Mouse (Mus musculus): ENCODE measurements around the gene Spsb4. TPM values are rescaled to one million over a fixed set of nuclear protein-coding genes. Genes with fewer than 3 reads are reported as not detected.
A peak's percentile ranks its signal among the peaks of the same experiment; 100 is the strongest.

Gene Spsb4
- total and polyA plus RNA-seq, 2 experiments from 2014 or later = 31.8 to 36.4 TPM

- Histone ChIP-seq H3K27ac (ENCODE audit: low read depth) (peak overlapping the region; percentile 91), H3K9ac (replicated peaks; ENCODE audit: low read depth, low read length) (peak overlapping the region; percentile 73), H3K4me3 (ENCODE audit: low read depth, low read length) (peak overlapping the region; percentile 69), H3K4me2 (ENCODE audit: low read depth, low read length) (peak overlapping the region; percentile 87), H3K4me1 (ENCODE audit: control insufficient read depth, insufficient read depth) (peaks cover 20% of the 10 kb centered on the region), H3K36me3 (replicated peaks; ENCODE audit: control insufficient read depth, insufficient read depth, low read length) (no peaks in the 10 kb centered on the region), H3K9me3 (replicated peaks; ENCODE audit: control insufficient read depth, low read length) (no peaks in the 10 kb centered on the region), H3K27me3 (ENCODE audit: control insufficient read depth, insufficient read depth, low read length) (peaks cover 9% of the 10 kb centered on the region; the same call in 1 of the 2 replicates)
- whole genome bisulfite sequencing = under 1% methylated on average over 34 of the region's 34 CpGs
- 0 out of 2 replicates have a peak, but pooled peaks have one; percentile 6 for ATAC-seq (ENCODE audit: insufficient read depth, low read depth)
- TF ChIP-seq CTCF (IDR thresholded peaks at IDR 0.05; ENCODE audit: low read depth) (no peak), EP300 (IDR thresholded peaks at IDR 0.05; ENCODE audit: low read depth) (no peak)
- DNase-seq (ENCODE audit: low spot score) = no peak
Measured at GRCm38 (mm10) chr9:97017121-97017810, 1.4 kb downstream of the Spsb4 start.

DNA sequence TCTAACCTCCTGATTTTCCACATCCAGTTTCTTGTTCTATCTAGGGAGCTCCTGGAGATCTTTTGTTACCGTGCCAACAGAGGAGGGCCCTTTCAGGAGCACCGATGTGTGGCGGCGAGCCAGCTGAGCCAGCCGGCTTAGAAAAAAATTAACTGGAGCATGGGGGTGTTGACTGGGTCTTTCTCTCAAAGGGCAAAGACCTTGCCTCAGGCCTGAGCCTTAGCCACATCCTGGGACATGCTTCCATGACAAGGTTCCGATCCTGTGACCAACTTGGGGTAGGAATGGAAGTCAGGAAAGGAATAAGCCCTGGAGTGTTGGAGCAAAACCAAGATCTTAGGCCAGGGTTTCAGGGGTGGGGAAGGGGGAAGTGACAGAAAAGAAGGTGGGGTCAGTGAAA is 2.9 kb downstream of the Spsb4 start:
- Histone ChIP-seq H3K4me1 (ENCODE audit: control insufficient read depth, insufficient read depth) (peaks cover 20% of the 10 kb centered on the region), H3K4me3 (ENCODE audit: low read depth, low read length) (no peak overlapping the region), H3K9me3 (replicated peaks; ENCODE audit: control insufficient read depth, low read length) (no peaks in the 10 kb centered on the region), H3K27ac (ENCODE audit: low read depth) (peak overlapping the region; percentile 32; the same call in 1 of the 2 replicates), H3K27me3 (ENCODE audit: control insufficient read depth, insufficient read depth, low read length) (peaks cover 9% of the 10 kb centered on the region; the same call in 1 of the 2 replicates), H3K4me2 (ENCODE audit: low read depth, low read length) (no peak overlapping the region), H3K36me3 (replicated peaks; ENCODE audit: control insufficient read depth, insufficient read depth, low read length) (no peaks in the 10 kb centered on the region), H3K9ac (replicated peaks; ENCODE audit: low read depth, low read length) (no peak overlapping the region)
- TF ChIP-seq EP300 (IDR thresholded peaks at IDR 0.05; ENCODE audit: low read depth) (no peak), CTCF (IDR thresholded peaks at IDR 0.05; ENCODE audit: low read depth) (no peak)
- no peak for DNase-seq (ENCODE audit: low spot score)
- ATAC-seq (ENCODE audit: insufficient read depth, low read depth) = no peak
- 23% methylated on average over 6 of the region's 6 CpGs for WGBS

- DNase-seq (ENCODE audit: low spot score) (no peak), ATAC-seq (ENCODE audit: insufficient read depth, low read depth) (no peak)
- H3K4me1 ChIP-seq (ENCODE audit: control insufficient read depth, insufficient read depth) = peaks cover 25% of the 10 kb centered on the region
- no peaks in the 10 kb centered on the region for H3K36me3 ChIP-seq (replicated peaks; ENCODE audit: control insufficient read depth, insufficient read depth, low read length)
- H3K9me3 ChIP-seq (replicated peaks; ENCODE audit: control insufficient read depth, low read length) = 0 out of 2 replicates have a peak, but pooled peaks cover 4% of the 10 kb centered on the region
- no peak overlapping the region for H3K9ac ChIP-seq (replicated peaks; ENCODE audit: low read depth, low read length)
- H3K27me3 ChIP-seq (ENCODE audit: control insufficient read depth, insufficient read depth, low read length) = no peaks in the 10 kb centered on the region
- H3K27ac ChIP-seq (ENCODE audit: low read depth) = peak overlapping the region; percentile 34; the same call in 1 of the 2 replicates
- H3K4me2 ChIP-seq (ENCODE audit: low read depth, low read length) = no peak overlapping the region
- WGBS = 83% methylated on average over 9 of the region's 9 CpGs
- TF ChIP-seq CTCF (IDR thresholded peaks at IDR 0.05; ENCODE audit: low read depth) (no peak), EP300 (IDR thresholded peaks at IDR 0.05; ENCODE audit: low read depth) (no peak)
- H3K4me3 ChIP-seq (ENCODE audit: low read depth, low read length) = no peak overlapping the region
Measured at GRCm38 (mm10) chr9:97013698-97014097, 4.9 kb downstream of the Spsb4 start.

DNA sequence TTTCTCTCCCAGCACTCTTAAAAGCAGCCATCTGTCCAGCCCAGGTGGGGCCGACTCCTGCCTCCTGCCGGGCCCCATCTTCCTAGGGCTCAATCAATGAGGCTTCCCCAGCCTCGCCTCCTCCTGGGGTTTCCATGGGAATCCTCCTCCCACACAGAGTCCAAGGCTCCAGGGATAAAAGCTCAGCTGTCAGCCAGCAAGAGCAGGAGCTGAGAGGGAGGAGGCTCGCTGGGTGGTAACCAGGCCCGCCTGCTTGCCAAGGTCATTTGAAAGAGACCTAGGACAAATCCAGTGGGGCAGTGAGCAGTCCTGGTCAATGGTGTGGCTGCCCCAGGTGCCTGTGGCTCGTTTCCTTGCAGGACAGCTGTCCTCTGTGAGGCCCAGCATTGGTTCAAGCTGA is 5.5 kb downstream of the Spsb4 start:
- no peaks in the 10 kb centered on the region for H3K36me3 ChIP-seq (replicated peaks; ENCODE audit: control insufficient read depth, insufficient read depth, low read length)
- H3K4me1 ChIP-seq (ENCODE audit: control insufficient read depth, insufficient read depth) = peaks cover 25% of the 10 kb centered on the region
- H3K4me3 ChIP-seq (ENCODE audit: low read depth, low read length) = no peak overlapping the region
- DNase-seq (ENCODE audit: low spot score) (no peak), ATAC-seq (ENCODE audit: insufficient read depth, low read depth) (no peak)
- WGBS = 17% methylated on average over 6 of the region's 6 CpGs
- no peak overlapping the region for H3K4me2 ChIP-seq (ENCODE audit: low read depth, low read length)
- TF ChIP-seq CTCF (IDR thresholded peaks at IDR 0.05; ENCODE audit: low read depth) (no peak), EP300 (IDR thresholded peaks at IDR 0.05; ENCODE audit: low read depth) (no peak)
- no peaks in the 10 kb centered on the region for H3K27me3 ChIP-seq (ENCODE audit: control insufficient read depth, insufficient read depth, low read length)
- H3K9ac ChIP-seq (replicated peaks; ENCODE audit: low read depth, low read length) = no peak overlapping the region
- H3K9me3 ChIP-seq (replicated peaks; ENCODE audit: control insufficient read depth, low read length) = 0 out of 2 replicates have a peak, but pooled peaks cover 4% of the 10 kb centered on the region
- peak overlapping the region; percentile 34; the same call in 1 of the 2 replicates for H3K27ac ChIP-seq (ENCODE audit: low read depth)

GRCm38 (mm10) chr9:97011454-97012195 is 7.0 kb downstream of the Spsb4 start:
- peaks cover 25% of the 10 kb centered on the region for H3K4me1 ChIP-seq (ENCODE audit: control insufficient read depth, insufficient read depth)
- no peak overlapping the region for H3K27ac ChIP-seq (ENCODE audit: low read depth)
- WGBS = 58% methylated on average over 15 of the region's 15 CpGs
- no peak overlapping the region for H3K4me2 ChIP-seq (ENCODE audit: low read depth, low read length)
- H3K4me3 ChIP-seq (ENCODE audit: low read depth, low read length) = no peak overlapping the region
- ATAC-seq (ENCODE audit: insufficient read depth, low read depth) = no peak
- DNase-seq (ENCODE audit: low spot score) = no peak
- H3K9me3 ChIP-seq (replicated peaks; ENCODE audit: control insufficient read depth, low read length) = 0 out of 2 replicates have a peak, but pooled peaks cover 4% of the 10 kb centered on the region
- H3K36me3 ChIP-seq (replicated peaks; ENCODE audit: control insufficient read depth, insufficient read depth, low read length) = no peaks in the 10 kb centered on the region
- H3K9ac ChIP-seq (replicated peaks; ENCODE audit: low read depth, low read length) = no peak overlapping the region
- TF ChIP-seq CTCF (IDR thresholded peaks at IDR 0.05; ENCODE audit: low read depth) (no peak), EP300 (IDR thresholded peaks at IDR 0.05; ENCODE audit: low read depth) (no peak)
- no peaks in the 10 kb centered on the region for H3K27me3 ChIP-seq (ENCODE audit: control insufficient read depth, insufficient read depth, low read length)

Measured in heart, postnatal 0 days (tissue).